Mouse (Mus musculus) lung, embryonic 14.5 days (tissue): ENCODE results near the gene Pklr. TPM values are rescaled to one million over a fixed set of nuclear protein-coding genes. Genes with fewer than 3 reads are reported as not detected.

Experiments used
- ATAC-seq: fragments of 200-750 bp; cut with Nextera tagmentation; 2 replicates; pipeline ENCODE4 v1.8.0; 2017; ENCODE audit warnings: mild to moderate bottlenecking, moderate TSS enrichment, moderate library complexity; ENCODE audit not compliant: insufficient read depth
- DNase-seq: peaks from one replicate; pipeline ENCODE4 v3.0.0-alpha.2; 2015
- H3K27ac ChIP-seq: fragments of 300-500 bp; sonication (generic); 2 replicates; pipeline ENCODE4 v1.5.1; 2014; ENCODE audit warnings: low read depth, mild to moderate bottlenecking, moderate library complexity
- H3K27me3 ChIP-seq: fragments of 300-500 bp; sonication (generic); 2 replicates; pipeline ENCODE4 v1.6.1; 2014; ENCODE audit warnings: low read length, control low read depth; ENCODE audit not compliant: insufficient read depth
- H3K36me3 ChIP-seq: fragments of 300-500 bp; sonication (generic); 2 replicates; pipeline ENCODE4 v1.6.1; 2014; ENCODE audit warnings: control low read depth; ENCODE audit not compliant: insufficient read depth
- H3K4me1 ChIP-seq: fragments of 300-500 bp; sonication (generic); 2 replicates; pipeline ENCODE4 v1.6.1; 2014; ENCODE audit warnings: antibody characterized with exemption, control low read depth; ENCODE audit not compliant: insufficient read depth
- H3K4me2 ChIP-seq: fragments of 300-500 bp; sonication (generic); 2 replicates; pipeline ENCODE4 v1.6.1; 2014; ENCODE audit warnings: mild to moderate bottlenecking
- H3K4me3 ChIP-seq: fragments of 300-500 bp; sonication (generic); 2 replicates; pipeline ENCODE4 v1.5.1; 2014; ENCODE audit warnings: low read depth, low read length
- H3K9ac ChIP-seq: fragments of 300-500 bp; sonication (generic); 2 replicates; pipeline ENCODE4 v1.6.1; 2014
- H3K9me3 ChIP-seq: fragments of 300-500 bp; sonication (generic); 2 replicates; pipeline ENCODE4 v1.6.1; 2016; ENCODE audit warnings: low read depth, low read length, control low read depth
- CTCF ChIP-seq: IDR thresholded peaks from 2 replicates; pipeline ENCODE4 v1.5.1; 2016; ENCODE audit warnings: antibody characterized with exemption, low read depth
- WGBS: fragments of 180-500 bp; shearing (Covaris S2); extraction: QIAGEN DNeasy Blood & Tissue Kit; methylation state at CpG from one replicate; pipeline ENCODE4 v1.1.7; 2014; 5-methylcytosine and 5-hydroxymethylcytosine counted together
- polyA plus RNA-seq: library from polyadenylated mRNA; unstranded; fragments of >200 nt; fragmentation: Nextera tagmentation; extraction: Ambion mirVana; gene quantifications from 2 replicates; pipeline ENCODE4 v1.2.1, GENCODE M21; 2014

The Pklr gene
- polyA plus RNA-seq: 0.08 TPM in 1 of 2 replicates, not detected in the other

- DNase-seq (no peak), ATAC-seq (no peak)
- no peak for TF ChIP-seq CTCF
- H3K27me3 ChIP-seq: no peaks in the 10 kb centered on the region
- H3K4me3 ChIP-seq: peak within 1 kb of the TSS; percentile 14; the same call in 1 of the 2 replicates
- H3K9ac ChIP-seq: no peak within 1 kb of the TSS
- 53% methylated on average over 3 of the region's 3 CpGs for WGBS
- no peaks in the 10 kb centered on the region; the same call in 1 of the 2 replicates for H3K4me1 ChIP-seq
- H3K9me3 ChIP-seq: no peaks in the 10 kb centered on the region
- no peaks in the 10 kb centered on the region for H3K36me3 ChIP-seq
- H3K4me2 ChIP-seq: no peak within 1 kb of the TSS
- H3K27ac ChIP-seq: no peak within 1 kb of the TSS
Observed at GRCm38 (mm10) chr3:89135958-89136357, at the start of gene Pklr. TSS of gene Pklr (plus strand) at chr3:89136142.

- WGBS: 23% methylated on average over 21 of the region's 21 CpGs
- Histone ChIP-seq H3K27me3 (peaks cover 16% of the 10 kb centered on the region), H3K36me3 (0 out of 2 replicates have a peak, but pooled peaks cover 10% of the 10 kb centered on the region), H3K9ac (no peak overlapping the region), H3K4me2 (peak overlapping the region; percentile 53), H3K4me1 (peaks cover 11% of the 10 kb centered on the region; the same call in 1 of the 2 replicates), H3K4me3 (0 out of 2 replicates have a peak overlapping the region, but pooled peaks have one; percentile 11), H3K9me3 (no peaks in the 10 kb centered on the region), H3K27ac (no peak overlapping the region; the same call in 1 of the 2 replicates)
- DNase-seq: peak; percentile 90
- TF ChIP-seq CTCF: peak; percentile 79
- ATAC-seq: no peak
Observed at GRCm38 (mm10) chr3:89087338-89088110, 48.4 kb upstream of the Pklr start.

GRCm38 (mm10) chr3:89088974-89089373 lies 47.0 kb upstream of the Pklr start:
- WGBS: 43% methylated on average over 14 of the region's 14 CpGs

GRCm38 (mm10) chr3:89089882-89090591 lies 45.9 kb upstream of the Pklr start:
- DNase-seq (peak; percentile 88), ATAC-seq (peak; percentile 78)
- Histone ChIP-seq H3K9me3 (no peaks in the 10 kb centered on the region), H3K27me3 (peaks cover 23% of the 10 kb centered on the region), H3K36me3 (peaks cover 18% of the 10 kb centered on the region), H3K4me3 (peak overlapping the region; percentile 67), H3K4me2 (peak overlapping the region; percentile 100), H3K27ac (peak overlapping the region; percentile 72), H3K9ac (peak overlapping the region; percentile 59), H3K4me1 (peaks cover 15% of the 10 kb centered on the region)
- WGBS: under 1% methylated on average over 39 of the region's 40 CpGs
- TF ChIP-seq CTCF: peak; percentile 10; the same call in 1 of the 2 replicates

More at GRCm38 (mm10) chr3:89088974-89089373, 47.0 kb upstream of the Pklr start:
- Histone ChIP-seq H3K4me1 (peaks cover 15% of the 10 kb centered on the region), H3K27me3 (peaks cover 23% of the 10 kb centered on the region), H3K4me3 (peak overlapping the region; percentile 67), H3K9ac (0 out of 2 replicates have a peak overlapping the region, but pooled peaks have one; percentile 32), H3K4me2 (peak overlapping the region; percentile 100), H3K36me3 (peaks cover 12% of the 10 kb centered on the region; the same call in 1 of the 2 replicates), H3K27ac (no peak overlapping the region), H3K9me3 (no peaks in the 10 kb centered on the region)
- DNase-seq (no peak), ATAC-seq (no peak)
- TF ChIP-seq CTCF: no peak

GRCm38 (mm10) chr3:89090694-89091655 lies 45.0 kb upstream of the Pklr start:
- peaks cover 15% of the 10 kb centered on the region for H3K4me1 ChIP-seq
- H3K4me2 ChIP-seq: peak overlapping the region; percentile 100
- peak; percentile 80 for TF ChIP-seq CTCF
- ATAC-seq: peak; percentile 71
- H3K4me3 ChIP-seq: peak overlapping the region; percentile 67
- peaks cover 23% of the 10 kb centered on the region for H3K27me3 ChIP-seq
- peak overlapping the region; percentile 72; the same call in 1 of the 2 replicates for H3K27ac ChIP-seq
- peaks cover 27% of the 10 kb centered on the region for H3K36me3 ChIP-seq
- WGBS: under 1% methylated on average over 73 of the region's 74 CpGs
- peak overlapping the region; percentile 59 for H3K9ac ChIP-seq
- no peaks in the 10 kb centered on the region for H3K9me3 ChIP-seq
- peak; percentile 86 for DNase-seq
